Mouse (Mus musculus) lung, adult 2 months (tissue): ENCODE data around the gene Rab33a.

Experiments used
- CTCF ChIP-seq: fragments of 200-500 bp; IDR thresholded peaks from 2 replicates; pipeline ENCODE4 v1.5.1; 2011; ENCODE audit warnings: mild to moderate bottlenecking, low read length, control low read depth; ENCODE audit not compliant: insufficient read depth
- POLR2A ChIP-seq: fragments of 200-500 bp; IDR thresholded peaks from 2 replicates; pipeline ENCODE4 v1.6.1; 2011; ENCODE audit warnings: low read depth, mild to moderate bottlenecking, control low read depth, low read length, borderline replicate concordance; ENCODE audit errors: extremely low read depth

GRCm38 (mm10) chrX:48481687-48482086, 37.4 kb upstream of the Rab33a start:
- TF ChIP-seq POLR2A (no peak), CTCF (no peak)
